15 mouse cellular contexts compared by ENCODE assay signal in the genomic region with DNA sequence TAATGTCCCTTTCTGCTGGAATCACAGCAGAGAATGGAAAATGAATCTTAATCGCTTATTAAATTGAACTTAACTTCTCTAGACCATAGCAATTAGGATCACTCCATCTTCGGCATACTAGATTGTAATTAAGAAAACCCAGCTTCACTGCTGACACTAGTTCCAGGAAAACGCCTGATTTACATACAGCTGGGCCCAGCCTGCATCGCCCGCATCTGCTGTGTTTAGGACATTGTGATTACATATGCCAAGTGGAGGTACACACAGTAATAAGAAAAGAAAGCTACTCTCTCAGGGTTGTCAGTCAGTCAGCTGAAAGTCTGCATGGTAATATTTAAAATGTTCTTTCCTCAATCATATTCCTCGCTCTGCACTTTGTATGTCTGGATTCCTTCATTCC.
DNase-seq lines count a peak whose midpoint lies in the region; ATAC-seq and TF ChIP-seq lines count a peak whose summit lies in the region.
"Had no signal": no experiment of that assay in that cellular context is flagged by ENCODE, and none has a peak within 500 bp of the region (broad histone marks: within the 10 kb centered on the region; RNA-seq: fewer than 3 reads in every experiment).

No protein-coding gene starts in this region.

- no peaks in the 10 kb centered on the region for H3K27me3 ChIP-seq in midbrain, embryonic 11.5 days (ENCODE audit: control insufficient read depth, insufficient read depth, low read length)
- no peaks in the 10 kb centered on the region for H3K27me3 ChIP-seq in midbrain, embryonic 16.5 days (ENCODE audit: control insufficient read depth, insufficient read depth, low read depth, low read length)
- H3K27me3 ChIP-seq in forebrain, postnatal 0 days (ENCODE audit: insufficient read depth, low read length): no peaks in the 10 kb centered on the region
- H3K27me3 ChIP-seq: CH12.LX; embryonic facial prominence, embryonic 12.5 days; limb, embryonic 15.5 days had no signal

- H3K4me1 ChIP-seq in midbrain, embryonic 11.5 days (ENCODE audit: control insufficient read depth, insufficient read depth, low read length): no peaks in the 10 kb centered on the region; the same call in 1 of the 2 replicates
- no peaks in the 10 kb centered on the region for H3K4me1 ChIP-seq in midbrain, embryonic 16.5 days (ENCODE audit: control insufficient read depth, insufficient read depth, low read length)
- no peaks in the 10 kb centered on the region for H3K4me1 ChIP-seq in forebrain, postnatal 0 days (ENCODE audit: insufficient read depth)
- H3K4me1 ChIP-seq: embryonic facial prominence, embryonic 12.5 days; limb, embryonic 15.5 days had no signal

- peak; percentile 83 for ATAC-seq in midbrain, embryonic 11.5 days (ENCODE audit: low FRiP score)
- ATAC-seq in midbrain, embryonic 16.5 days: no peak
- ATAC-seq in forebrain, postnatal 0 days: peak; percentile 71
- ATAC-seq in activated CD4-positive, CD25-positive, alpha-beta regulatory T cell, adult 4 months: no peak
- ATAC-seq: liver, postnatal 0 days had no signal

- TF ChIP-seq CTCF in forebrain, postnatal 0 days (IDR thresholded peaks at IDR 0.05; ENCODE audit: low read depth): no peak

- no peaks in the 10 kb centered on the region for H3K36me3 ChIP-seq in midbrain, embryonic 11.5 days (ENCODE audit: control insufficient read depth, insufficient read depth, low read length)
- no peaks in the 10 kb centered on the region for H3K36me3 ChIP-seq in midbrain, embryonic 16.5 days (ENCODE audit: control insufficient read depth, insufficient read depth, low read length)
- H3K36me3 ChIP-seq in forebrain, postnatal 0 days (ENCODE audit: insufficient read depth): no peaks in the 10 kb centered on the region
- H3K36me3 ChIP-seq: embryonic facial prominence, embryonic 12.5 days; limb, embryonic 15.5 days had no signal

- no peak overlapping the region for H3K9ac ChIP-seq in midbrain, embryonic 11.5 days (ENCODE audit: low read length)
- no peak overlapping the region for H3K9ac ChIP-seq in midbrain, embryonic 16.5 days (ENCODE audit: low read depth, low read length)
- no peak overlapping the region for H3K9ac ChIP-seq in forebrain, postnatal 0 days
- H3K9ac ChIP-seq: embryonic facial prominence, embryonic 12.5 days; limb, embryonic 15.5 days; liver, postnatal 0 days had no signal

- H3K27ac ChIP-seq in midbrain, embryonic 11.5 days (ENCODE audit: low read depth, low read length): no peak overlapping the region
- H3K27ac ChIP-seq in midbrain, embryonic 16.5 days (ENCODE audit: low read length): no peak overlapping the region
- no peak overlapping the region for H3K27ac ChIP-seq in forebrain, postnatal 0 days (ENCODE audit: low read depth, low read length)
- H3K27ac ChIP-seq: embryonic facial prominence, embryonic 12.5 days; limb, embryonic 15.5 days had no signal

- peak; percentile 11 for DNase-seq in embryo, embryonic 11 days
- no peak for DNase-seq in embryo, embryonic 9.5 days (ENCODE audit: extremely low spot score)
- peak; percentile 85 for DNase-seq in midbrain, embryonic 11.5 days (ENCODE audit: low spot score, missing footprints)
- peak; percentile 30 for DNase-seq in forebrain, postnatal 0 days
- DNase-seq in retina, embryonic 14.5 days (ENCODE audit: low spot score): peak; percentile 50
- no peak for DNase-seq in layer of hippocampus, postnatal 25 days (ENCODE audit: extremely low spot score in 1 of 2, low spot score in 1 of 2)
- DNase-seq: adrenal gland, postnatal 25 days; heart, postnatal 10 days; liver, postnatal 0 days; lung, postnatal 36 days had no signal

- H3K4me2 ChIP-seq in midbrain, embryonic 11.5 days: no peak overlapping the region
- H3K4me2 ChIP-seq in midbrain, embryonic 16.5 days (ENCODE audit: low read length): no peak overlapping the region
- no peak overlapping the region for H3K4me2 ChIP-seq in forebrain, postnatal 0 days (ENCODE audit: low read depth)
- H3K4me2 ChIP-seq: embryonic facial prominence, embryonic 12.5 days; limb, embryonic 15.5 days had no signal

- H3K4me3 ChIP-seq in midbrain, embryonic 11.5 days (ENCODE audit: low read depth, low read length): no peak overlapping the region
- H3K4me3 ChIP-seq in midbrain, embryonic 16.5 days (ENCODE audit: low read depth, low read length): no peak overlapping the region
- H3K4me3 ChIP-seq in forebrain, postnatal 0 days (ENCODE audit: low read depth, low read length): no peak overlapping the region
- H3K4me3 ChIP-seq: embryonic facial prominence, embryonic 12.5 days; limb, embryonic 15.5 days had no signal

- WGBS in midbrain, embryonic 11.5 days: 77% methylated on average over 6 of the region's 6 CpGs
- 44% methylated on average over 6 of the region's 6 CpGs for WGBS in midbrain, embryonic 16.5 days
- 28% methylated on average over 6 of the region's 6 CpGs for WGBS in forebrain, postnatal 0 days

- no peaks in the 10 kb centered on the region for H3K9me3 ChIP-seq in midbrain, embryonic 11.5 days (ENCODE audit: control insufficient read depth, low read length)
- no peaks in the 10 kb centered on the region for H3K9me3 ChIP-seq in midbrain, embryonic 16.5 days (replicated peaks; ENCODE audit: control insufficient read depth, low read length, poor library complexity, severe bottlenecking)
- H3K9me3 ChIP-seq in forebrain, postnatal 0 days (ENCODE audit: low read length): no peaks in the 10 kb centered on the region
- H3K9me3 ChIP-seq: embryonic facial prominence, embryonic 12.5 days; limb, embryonic 15.5 days had no signal

Comparison
In these comparisons a context has a peak if more than half of its experiments do, and no peak if none do; other contexts are left out.
1. DNase-seq: peak in embryo, embryonic 11 days (single experiment), midbrain, embryonic 11.5 days (single experiment), forebrain, postnatal 0 days (single experiment) and retina, embryonic 14.5 days (single experiment); none in embryo, embryonic 9.5 days (single experiment) and layer of hippocampus, postnatal 25 days (0 of 2).
2. ATAC-seq: peak in midbrain, embryonic 11.5 days (single experiment) and forebrain, postnatal 0 days (single experiment); none in midbrain, embryonic 16.5 days (single experiment) and activated CD4-positive, CD25-positive, alpha-beta regulatory T cell, adult 4 months (single experiment).